Mouse (Mus musculus): ENCODE results near the gene Hap1. TPM values are rescaled to one million over a fixed set of nuclear protein-coding genes. Genes with fewer than 3 reads are reported as not detected.

Hap1 gene
- polyA plus RNA-seq, 2 experiments = 1.6 to 4.4 TPM

GRCm38 (mm10) chr11:100320172-100320630 lies 35.7 kb downstream of the Hap1 start:
- Histone ChIP-seq H3K27ac (replicated peaks; ENCODE audit: low read depth, low read length) (peak overlapping the region; percentile 96), H3K4me1 (ENCODE audit: control insufficient read depth, insufficient read depth, low read length) (no peaks in the 10 kb centered on the region), H3K36me3 (ENCODE audit: control insufficient read depth, insufficient read depth, low read length) (peaks cover 19% of the 10 kb centered on the region), H3K4me3 (replicated peaks; ENCODE audit: low read length) (peak overlapping the region; percentile 82), H3K9me3 (ENCODE audit: control insufficient read depth, low read length) (no peaks in the 10 kb centered on the region), H3K27me3 (ENCODE audit: control insufficient read depth, insufficient read depth, low read length) (no peaks in the 10 kb centered on the region), H3K4me2 (replicated peaks; ENCODE audit: low read depth, low read length, severe bottlenecking) (peak overlapping the region; percentile 72), H3K9ac (ENCODE audit: low read depth, low read length, severe bottlenecking) (peak overlapping the region; percentile 95)
- DNase-seq (ENCODE audit: low spot score) = peak; percentile 95
- TF ChIP-seq POLR2A (IDR thresholded peaks at IDR 0.05; ENCODE audit: borderline replicate concordance, extremely low read depth, insufficient read depth, insufficient read length) = no peak
- ATAC-seq (ENCODE audit: low FRiP score, low read depth) = peak; percentile 86
- WGBS = 0% methylated on average over 25 of the region's 40 CpGs

- Histone ChIP-seq H3K27me3 (ENCODE audit: control insufficient read depth, insufficient read depth, low read length) (no peaks in the 10 kb centered on the region), H3K4me2 (replicated peaks; ENCODE audit: low read depth, low read length, severe bottlenecking) (peak within 1 kb of the TSS; percentile 72), H3K4me3 (replicated peaks; ENCODE audit: low read length) (peak within 1 kb of the TSS; percentile 82), H3K4me1 (ENCODE audit: control insufficient read depth, insufficient read depth, low read length) (no peaks in the 10 kb centered on the region), H3K36me3 (ENCODE audit: control insufficient read depth, insufficient read depth, low read length) (peaks cover 19% of the 10 kb centered on the region), H3K27ac (replicated peaks; ENCODE audit: low read depth, low read length) (peak within 1 kb of the TSS; percentile 96), H3K9me3 (ENCODE audit: control insufficient read depth, low read length) (no peaks in the 10 kb centered on the region), H3K9ac (ENCODE audit: low read depth, low read length, severe bottlenecking) (peak within 1 kb of the TSS; percentile 95)
- ATAC-seq (ENCODE audit: low FRiP score, low read depth) = peak; percentile 91
- peak; percentile 82; the same call in 1 of the 2 replicates for TF ChIP-seq POLR2A (IDR thresholded peaks at IDR 0.05; ENCODE audit: borderline replicate concordance, extremely low read depth, insufficient read depth, insufficient read length)
- DNase-seq (ENCODE audit: low spot score) = peak; percentile 100
- WGBS = under 1% methylated on average over 41 of the region's 58 CpGs
Measured at GRCm38 (mm10) chr11:100319492-100320171, 36.3 kb downstream of the Hap1 start, which contains the start of gene Eif1. TSS of gene Eif1 (plus strand) at chr11:100319885.

- DNase-seq (ENCODE audit: low spot score) = no peak
- 86% methylated on average over 10 of the region's 10 CpGs for WGBS
- H3K27ac ChIP-seq (replicated peaks; ENCODE audit: low read depth, low read length) = no peak overlapping the region
- no peaks in the 10 kb centered on the region for H3K9me3 ChIP-seq (ENCODE audit: control insufficient read depth, low read length)
- peak overlapping the region; percentile 48 for H3K4me2 ChIP-seq (replicated peaks; ENCODE audit: low read depth, low read length, severe bottlenecking)
- no peak for TF ChIP-seq POLR2A (IDR thresholded peaks at IDR 0.05; ENCODE audit: borderline replicate concordance, extremely low read depth, insufficient read depth, insufficient read length)
- H3K4me1 ChIP-seq (ENCODE audit: control insufficient read depth, insufficient read depth, low read length) = no peaks in the 10 kb centered on the region
- no peak for ATAC-seq (ENCODE audit: low FRiP score, low read depth)
- H3K4me3 ChIP-seq (replicated peaks; ENCODE audit: low read length) = peak overlapping the region; percentile 82
- H3K36me3 ChIP-seq (ENCODE audit: control insufficient read depth, insufficient read depth, low read length) = peaks cover 19% of the 10 kb centered on the region
- no peaks in the 10 kb centered on the region for H3K27me3 ChIP-seq (ENCODE audit: control insufficient read depth, insufficient read depth, low read length)
- H3K9ac ChIP-seq (ENCODE audit: low read depth, low read length, severe bottlenecking) = no peak overlapping the region
Measured at GRCm38 (mm10) chr11:100318529-100319451, 37.1 kb downstream of the Hap1 start.

GRCm38 (mm10) chr11:100317826-100318380 lies 38.0 kb downstream of the Hap1 start:
- no peak for TF ChIP-seq POLR2A (IDR thresholded peaks at IDR 0.05; ENCODE audit: borderline replicate concordance, extremely low read depth, insufficient read depth, insufficient read length)
- Histone ChIP-seq H3K9me3 (ENCODE audit: control insufficient read depth, low read length) (no peaks in the 10 kb centered on the region), H3K4me3 (replicated peaks; ENCODE audit: low read length) (no peak overlapping the region), H3K36me3 (ENCODE audit: control insufficient read depth, insufficient read depth, low read length) (peaks cover 19% of the 10 kb centered on the region), H3K4me1 (ENCODE audit: control insufficient read depth, insufficient read depth, low read length) (no peaks in the 10 kb centered on the region), H3K4me2 (replicated peaks; ENCODE audit: low read depth, low read length, severe bottlenecking) (no peak overlapping the region), H3K9ac (ENCODE audit: low read depth, low read length, severe bottlenecking) (no peak overlapping the region), H3K27ac (replicated peaks; ENCODE audit: low read depth, low read length) (no peak overlapping the region), H3K27me3 (ENCODE audit: control insufficient read depth, insufficient read depth, low read length) (no peaks in the 10 kb centered on the region)
- no peak for DNase-seq (ENCODE audit: low spot score)
- ATAC-seq (ENCODE audit: low FRiP score, low read depth) = no peak
- 52% methylated on average over 6 of the region's 6 CpGs for WGBS

GRCm38 (mm10) chr11:100315439-100315838 lies 40.5 kb downstream of the Hap1 start:
- Histone ChIP-seq H3K4me1 (ENCODE audit: control insufficient read depth, insufficient read depth, low read length) (no peaks in the 10 kb centered on the region), H3K27ac (replicated peaks; ENCODE audit: low read depth, low read length) (no peak overlapping the region), H3K27me3 (ENCODE audit: control insufficient read depth, insufficient read depth, low read length) (no peaks in the 10 kb centered on the region), H3K4me3 (replicated peaks; ENCODE audit: low read length) (no peak overlapping the region), H3K9ac (ENCODE audit: low read depth, low read length, severe bottlenecking) (no peak overlapping the region), H3K9me3 (ENCODE audit: control insufficient read depth, low read length) (no peaks in the 10 kb centered on the region), H3K36me3 (ENCODE audit: control insufficient read depth, insufficient read depth, low read length) (no peaks in the 10 kb centered on the region), H3K4me2 (replicated peaks; ENCODE audit: low read depth, low read length, severe bottlenecking) (no peak overlapping the region)
- WGBS = 81% methylated on average over 5 of the region's 5 CpGs
- ATAC-seq (ENCODE audit: low FRiP score, low read depth) (no peak), DNase-seq (ENCODE audit: low spot score) (no peak)
- TF ChIP-seq POLR2A (IDR thresholded peaks at IDR 0.05; ENCODE audit: borderline replicate concordance, extremely low read depth, insufficient read depth, insufficient read length) = no peak
